Mouse (Mus musculus) E14TG2a.4 (cell line): Measurements from ENCODE around the gene Rfx1.

Source experiments
- H3K27me3 ChIP-seq: 2 replicates; pipeline ENCODE4 v1.6.1; 2014; ENCODE audit warnings: low read length, control low read depth; ENCODE audit not compliant: insufficient read depth
- H3K36me3 ChIP-seq: 2 replicates; pipeline ENCODE4 v1.6.1; 2014; ENCODE audit warnings: low read length, control low read depth; ENCODE audit not compliant: insufficient read depth
- H3K4me1 ChIP-seq: replicated peaks from 2 replicates; pipeline ENCODE4 v1.6.1; 2014; ENCODE audit warnings: low read depth, low read length, control low read depth
- H3K4me3 ChIP-seq: replicated peaks from 2 replicates; pipeline ENCODE4 v1.5.1; 2014; ENCODE audit warnings: mild to moderate bottlenecking, low read length
- H3K9me3 ChIP-seq: 2 replicates; pipeline ENCODE4 v1.6.1; 2014; ENCODE audit warnings: low read length, control low read depth
- CTCF ChIP-seq: conservative IDR thresholded peaks from 2 replicates; pipeline ENCODE4 v1.5.1; 2014; ENCODE audit warnings: low read length
- NANOG ChIP-seq: IDR thresholded peaks from 2 replicates; pipeline ENCODE4 v1.6.1; 2014; ENCODE audit warnings: borderline replicate concordance, low read length, mixed read lengths
- POU5F1 ChIP-seq: IDR thresholded peaks from 2 replicates; pipeline ENCODE4 v1.6.1; 2014; ENCODE audit warnings: low read length, borderline replicate concordance

Gene Rfx1

GRCm38 (mm10) chr8:84065457-84066072, 1.1 kb upstream of the Rfx1 start:
- TF ChIP-seq CTCF, result no peak
- TF ChIP-seq NANOG, result no peak
- TF ChIP-seq POU5F1, result no peak
- H3K36me3 ChIP-seq, result peaks cover 5% of the 10 kb centered on the region; the same call in 1 of the 2 replicates
- no peaks in the 10 kb centered on the region for H3K9me3 ChIP-seq
- H3K4me1 ChIP-seq, result peaks cover 48% of the 10 kb centered on the region
- no peaks in the 10 kb centered on the region for H3K27me3 ChIP-seq
- H3K4me3 ChIP-seq, result peak overlapping the region; percentile 90

- Histone ChIP-seq H3K4me1 (peaks cover 56% of the 10 kb centered on the region), H3K36me3 (peaks cover 5% of the 10 kb centered on the region; the same call in 1 of the 2 replicates), H3K27me3 (no peaks in the 10 kb centered on the region), H3K4me3 (peak overlapping the region; percentile 86), H3K9me3 (no peaks in the 10 kb centered on the region)
- TF ChIP-seq NANOG (no peak), POU5F1 (no peak), CTCF (no peak)
These were observed 476 bp downstream of the Rfx1 start for GRCm38 (mm10) chr8:84067047-84067573.

GRCm38 (mm10) chr8:84067911-84068310, 1.3 kb downstream of the Rfx1 start:
- H3K27me3 ChIP-seq, result no peaks in the 10 kb centered on the region
- no peaks in the 10 kb centered on the region for H3K9me3 ChIP-seq
- TF ChIP-seq CTCF (no peak), NANOG (no peak), POU5F1 (no peak)

GRCm38 (mm10) chr8:84068316-84069035, 1.8 kb downstream of the Rfx1 start:
- Histone ChIP-seq H3K9me3 (no peaks in the 10 kb centered on the region), H3K36me3 (peaks cover 5% of the 10 kb centered on the region), H3K4me3 (no peak overlapping the region), H3K4me1 (peaks cover 69% of the 10 kb centered on the region), H3K27me3 (no peaks in the 10 kb centered on the region)
- TF ChIP-seq NANOG, result no peak
- TF ChIP-seq CTCF, result no peak
- no peak for TF ChIP-seq POU5F1

More at GRCm38 (mm10) chr8:84067911-84068310, 1.3 kb downstream of the Rfx1 start:
- Histone ChIP-seq H3K36me3 (peaks cover 5% of the 10 kb centered on the region), H3K4me3 (peak overlapping the region; percentile 86), H3K4me1 (peaks cover 64% of the 10 kb centered on the region)

GRCm38 (mm10) chr8:84069169-84069568, 2.5 kb downstream of the Rfx1 start:
- peaks cover 8% of the 10 kb centered on the region for H3K36me3 ChIP-seq
- no peak overlapping the region for H3K4me3 ChIP-seq
- H3K9me3 ChIP-seq, result no peaks in the 10 kb centered on the region
- H3K27me3 ChIP-seq, result no peaks in the 10 kb centered on the region
- TF ChIP-seq NANOG (no peak), CTCF (no peak)
- peaks cover 69% of the 10 kb centered on the region for H3K4me1 ChIP-seq

- H3K36me3 ChIP-seq, result peaks cover 12% of the 10 kb centered on the region
- TF ChIP-seq POU5F1 (no peak), NANOG (no peak), CTCF (no peak)
- peaks cover 72% of the 10 kb centered on the region for H3K4me1 ChIP-seq
- no peaks in the 10 kb centered on the region for H3K9me3 ChIP-seq
- H3K27me3 ChIP-seq, result no peaks in the 10 kb centered on the region
- H3K4me3 ChIP-seq, result no peak overlapping the region
These were observed 3.1 kb downstream of the Rfx1 start for GRCm38 (mm10) chr8:84069750-84070149.

- no peak overlapping the region for H3K4me3 ChIP-seq
- H3K27me3 ChIP-seq, result no peaks in the 10 kb centered on the region
- TF ChIP-seq POU5F1 (no peak), NANOG (no peak), CTCF (no peak)
- peaks cover 73% of the 10 kb centered on the region for H3K4me1 ChIP-seq
- no peaks in the 10 kb centered on the region for H3K9me3 ChIP-seq
- H3K36me3 ChIP-seq, result peaks cover 17% of the 10 kb centered on the region
These were observed 3.6 kb downstream of the Rfx1 start for GRCm38 (mm10) chr8:84070241-84070640.

- TF ChIP-seq NANOG (no peak), CTCF (no peak), POU5F1 (no peak)
- no peaks in the 10 kb centered on the region for H3K27me3 ChIP-seq
- H3K4me1 ChIP-seq, result peaks cover 74% of the 10 kb centered on the region
- H3K4me3 ChIP-seq, result no peak overlapping the region
- H3K9me3 ChIP-seq, result no peaks in the 10 kb centered on the region
- H3K36me3 ChIP-seq, result peaks cover 20% of the 10 kb centered on the region
These were observed 4.0 kb downstream of the Rfx1 start for GRCm38 (mm10) chr8:84070667-84071066.
